Mouse (Mus musculus) right cerebral cortex, postnatal 14 days (tissue): ENCODE measurements around the gene Nhsl1.
"Not testable (repeated sequence)": the region's sequence is repeated elsewhere in the genome, so short reads cannot be mapped to it uniquely, and the experiment has no call there.

Source experiments
- DNase-seq: peaks from one replicate; pipeline ENCODE4 v3.0.0; 2022

The Nhsl1 gene

DNA sequence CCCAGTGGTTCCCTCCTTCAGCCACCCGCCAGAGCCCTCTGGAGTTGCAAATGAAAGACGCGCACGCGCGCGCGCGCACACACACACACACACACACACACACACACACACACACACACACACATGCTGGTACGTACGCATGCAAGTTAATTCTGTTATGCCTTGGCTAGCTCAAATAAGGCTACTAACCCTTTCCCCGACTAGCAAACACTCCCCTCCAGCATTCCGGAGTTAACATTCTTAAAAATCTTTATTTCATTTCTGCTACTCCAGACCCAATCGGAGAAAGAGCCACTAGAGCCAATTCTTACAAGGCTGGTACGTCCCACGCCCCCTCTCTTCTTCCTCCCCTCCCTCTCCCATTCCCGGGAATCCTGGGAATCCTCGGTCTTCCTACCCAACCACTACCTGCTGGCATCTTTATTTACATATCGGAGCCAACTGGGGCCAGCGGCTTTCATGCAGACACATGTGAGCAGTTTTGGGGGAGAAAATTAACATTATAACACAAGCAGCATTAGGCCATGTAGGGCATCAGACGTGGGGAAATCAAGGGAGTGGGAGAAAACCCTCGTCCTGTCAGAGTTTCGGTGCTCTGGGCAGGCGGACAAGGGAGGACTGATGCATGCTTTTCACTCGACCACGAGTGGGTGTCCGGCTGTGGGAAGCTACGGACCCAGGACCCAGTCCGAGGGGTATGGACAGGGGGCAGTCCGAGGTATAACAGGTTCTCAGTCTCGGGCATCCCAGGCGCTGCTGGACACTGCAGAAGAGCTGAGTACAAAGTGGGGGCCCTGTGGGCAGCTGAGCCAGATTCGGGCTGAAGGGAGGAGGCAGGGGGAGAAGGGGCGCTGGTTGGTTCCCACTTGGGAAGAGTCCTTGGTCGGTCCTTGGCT lies 230.8 kb downstream of the Nhsl1 start:
- no peak for DNase-seq

DNA sequence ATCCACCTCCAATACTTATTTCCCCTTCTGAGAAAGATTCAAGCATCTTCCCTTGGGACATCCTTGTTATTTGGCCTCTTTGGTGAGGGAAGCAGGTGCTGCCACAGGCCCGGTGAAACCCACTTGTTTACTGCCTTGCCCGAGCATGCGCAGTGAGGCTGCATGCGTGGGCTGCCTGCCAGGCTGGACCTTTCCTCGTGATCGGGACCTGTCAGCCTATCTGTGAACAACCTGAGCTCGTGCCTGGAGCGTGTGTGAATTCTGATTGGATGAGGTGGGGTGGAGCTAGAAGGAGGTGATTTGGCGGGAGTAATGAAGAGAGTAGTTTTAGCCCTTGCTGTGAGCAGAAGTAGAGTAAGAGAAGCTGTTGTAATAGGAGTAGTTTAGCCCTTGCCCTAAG lies 240.3 kb downstream of the Nhsl1 start:
- DNase-seq = not testable (repeated sequence)

DNA sequence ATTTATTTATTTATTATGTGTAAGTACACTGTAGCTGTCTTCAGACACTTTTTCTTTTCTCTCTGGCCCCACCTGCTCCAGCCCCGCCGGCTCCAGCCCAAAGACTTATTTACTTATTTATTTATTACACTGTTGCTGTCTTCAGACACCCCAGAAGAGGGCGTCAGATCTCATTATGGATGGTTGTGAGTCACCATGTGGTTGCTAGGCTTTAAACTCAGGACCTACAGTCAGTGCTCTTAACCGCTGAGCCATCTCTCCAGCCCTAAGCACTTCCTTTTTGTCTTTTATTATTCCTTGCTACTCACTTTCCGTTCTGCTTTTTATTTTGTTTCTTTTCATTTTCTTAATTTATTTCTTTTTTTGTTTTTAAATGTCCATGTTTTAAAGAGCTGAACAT lies 242.7 kb downstream of the Nhsl1 start:
- no peak for DNase-seq

DNA sequence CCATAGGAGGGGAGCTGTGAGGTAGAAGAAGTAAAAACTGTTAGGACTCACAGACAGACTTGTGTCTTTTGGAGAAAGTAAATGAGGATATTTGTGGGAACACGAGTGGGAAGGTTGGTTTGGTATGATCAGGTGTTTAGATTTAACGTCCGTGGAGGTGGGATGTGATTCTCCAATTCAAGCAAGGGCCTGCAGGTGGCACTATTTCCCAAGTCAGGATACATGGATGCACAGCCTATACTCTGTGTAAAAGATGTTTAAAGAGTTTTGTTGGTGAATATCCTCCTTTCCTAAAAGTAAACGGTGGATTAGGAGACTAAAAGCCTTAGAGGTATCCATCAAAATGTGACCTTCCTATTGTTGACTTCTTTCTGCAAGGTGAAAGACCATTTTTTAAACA lies 244.2 kb downstream of the Nhsl1 start:
- peak; percentile 70 for DNase-seq

DNA sequence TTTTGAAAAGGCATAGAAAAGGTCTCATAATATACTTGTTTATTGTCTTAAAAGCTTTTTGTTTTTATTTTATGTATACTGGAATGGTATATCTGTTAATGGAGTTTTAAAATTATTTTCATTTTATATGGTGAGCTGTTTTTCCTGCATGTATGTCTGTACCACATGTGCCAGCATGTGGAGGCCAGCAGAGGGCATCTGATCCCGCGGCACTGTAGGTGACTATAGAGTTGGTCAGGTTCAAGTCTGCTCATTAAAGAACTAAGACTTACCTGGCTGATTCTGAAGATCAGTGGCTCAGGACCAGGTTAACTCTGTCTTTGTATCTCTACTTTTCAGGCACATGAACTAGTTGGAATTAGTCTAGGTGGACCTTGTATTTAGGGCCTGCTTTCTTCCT lies 253.8 kb downstream of the Nhsl1 start:
- DNase-seq = no peak
